Mouse (Mus musculus) heart, embryonic 15.5 days (tissue): ENCODE data around the gene Cry2. TPM values are rescaled to one million over a fixed set of nuclear protein-coding genes. Genes with fewer than 3 reads are reported as not detected.
A peak's percentile ranks its signal among the peaks of the same experiment; 100 is the strongest.

ENCODE experiments used
- ATAC-seq: fragments of 200-750 bp; cut with Nextera tagmentation; replicated peaks from 2 replicates; pipeline ENCODE4 v1.8.0; 2017; ENCODE audit warnings: low read depth, moderate TSS enrichment; ENCODE audit not compliant: insufficient number of reproducible peaks, insufficient read depth, low FRiP score
- H3K27ac ChIP-seq: fragments of 300-500 bp; sonication (generic); 2 replicates; pipeline ENCODE4 v1.5.1; 2015; ENCODE audit warnings: mild to moderate bottlenecking, inconsistent platforms
- H3K27me3 ChIP-seq: fragments of 300-500 bp; sonication (generic); 2 replicates; pipeline ENCODE4 v1.6.1; 2015; ENCODE audit warnings: inconsistent platforms
- H3K36me3 ChIP-seq: fragments of 300-500 bp; sonication (generic); 2 replicates; pipeline ENCODE4 v1.6.1; 2015; ENCODE audit warnings: mild to moderate bottlenecking, inconsistent platforms
- H3K4me1 ChIP-seq: fragments of 300-500 bp; sonication (generic); replicated peaks from 2 replicates; pipeline ENCODE4 v1.6.1; 2015; ENCODE audit warnings: inconsistent platforms
- H3K4me2 ChIP-seq: fragments of 300-500 bp; sonication (generic); 2 replicates; pipeline ENCODE4 v1.6.1; 2015; ENCODE audit warnings: inconsistent platforms, mild to moderate bottlenecking, moderate library complexity
- H3K4me3 ChIP-seq: fragments of 300-500 bp; sonication (generic); 2 replicates; pipeline ENCODE4 v1.5.1; 2015; ENCODE audit warnings: mild to moderate bottlenecking, inconsistent platforms
- H3K9ac ChIP-seq: fragments of 300-500 bp; sonication (generic); 2 replicates; pipeline ENCODE4 v1.6.1; 2015; ENCODE audit warnings: mild to moderate bottlenecking, inconsistent platforms
- H3K9me3 ChIP-seq: fragments of 300-500 bp; sonication (generic); replicated peaks from 2 replicates; pipeline ENCODE4 v1.6.1; 2016; ENCODE audit warnings: inconsistent platforms
- WGBS: fragments of 180-500 bp; shearing (Covaris S2); methylation state at CpG from one replicate; pipeline ENCODE4 v1.1.7; 2015; ENCODE audit warnings: mixed read lengths; 5-methylcytosine and 5-hydroxymethylcytosine counted together
- polyA plus RNA-seq: library from polyadenylated mRNA; unstranded; fragments of >200 nt; fragmentation: Nextera tagmentation; extraction: Ambion mirVana; gene quantifications from 2 replicates; pipeline ENCODE4 v1.2.1, GENCODE M21; 2015

Cry2 gene
- polyA plus RNA-seq, 1 experiment from 2014 or later, result 15.8 TPM

- Histone ChIP-seq H3K36me3 (peaks cover 20% of the 10 kb centered on the region), H3K27me3 (peaks cover 34% of the 10 kb centered on the region), H3K9me3 (no peaks in the 10 kb centered on the region), H3K4me3 (peak overlapping the region; percentile 75), H3K4me1 (peaks cover 35% of the 10 kb centered on the region), H3K27ac (peak overlapping the region; percentile 84), H3K9ac (peak overlapping the region; percentile 73), H3K4me2 (peak overlapping the region; percentile 85)
- peak; percentile 95 for ATAC-seq
- WGBS, result 1% methylated on average over 29 of the region's 29 CpGs
These were observed 58.7 kb downstream of the Cry2 start for GRCm38 (mm10) chr2:92375099-92375623.

GRCm38 (mm10) chr2:92374514-92374913 lies 59.3 kb downstream of the Cry2 start, which contains the start of the genes Pex16 and Large2:
Pex16 (plus strand) TSS chr2:92374676.
Large2 (minus strand) TSS chr2:92374869.
- Histone ChIP-seq H3K27ac (peak within 1 kb of the TSS; percentile 84), H3K4me2 (peak within 1 kb of the TSS; percentile 85), H3K27me3 (peaks cover 40% of the 10 kb centered on the region), H3K4me1 (peaks cover 36% of the 10 kb centered on the region), H3K4me3 (peak within 1 kb of the TSS; percentile 75), H3K36me3 (peaks cover 13% of the 10 kb centered on the region), H3K9ac (peak within 1 kb of the TSS; percentile 73), H3K9me3 (no peaks in the 10 kb centered on the region)
- no peak for ATAC-seq
- 2% methylated on average over 16 of the region's 16 CpGs for whole genome bisulfite sequencing

GRCm38 (mm10) chr2:92373437-92373813 lies 60.4 kb downstream of the Cry2 start:
- no peak for ATAC-seq
- Histone ChIP-seq H3K9me3 (no peaks in the 10 kb centered on the region), H3K27ac (peak overlapping the region; percentile 48; the same call in 1 of the 2 replicates), H3K9ac (no peak overlapping the region), H3K36me3 (0 out of 2 replicates have a peak, but pooled peaks cover 7% of the 10 kb centered on the region), H3K4me3 (no peak overlapping the region), H3K27me3 (peaks cover 51% of the 10 kb centered on the region), H3K4me2 (no peak overlapping the region; the same call in 1 of the 2 replicates), H3K4me1 (peaks cover 36% of the 10 kb centered on the region)
- WGBS, result 76% methylated on average over 11 of the region's 11 CpGs

GRCm38 (mm10) chr2:92372767-92373436 lies 60.9 kb downstream of the Cry2 start:
- no peak overlapping the region for H3K4me3 ChIP-seq
- H3K27me3 ChIP-seq, result peaks cover 55% of the 10 kb centered on the region
- H3K9ac ChIP-seq, result no peak overlapping the region
- H3K4me2 ChIP-seq, result no peak overlapping the region
- H3K9me3 ChIP-seq, result no peaks in the 10 kb centered on the region
- 0 out of 2 replicates have a peak, but pooled peaks cover 2% of the 10 kb centered on the region for H3K36me3 ChIP-seq
- 60% methylated on average over 9 of the region's 9 CpGs for WGBS
- peaks cover 36% of the 10 kb centered on the region for H3K4me1 ChIP-seq
- ATAC-seq, result no peak
- peak overlapping the region; percentile 48; the same call in 1 of the 2 replicates for H3K27ac ChIP-seq

GRCm38 (mm10) chr2:92371971-92372690 lies 61.7 kb downstream of the Cry2 start:
- Histone ChIP-seq H3K9ac (no peak overlapping the region), H3K4me2 (no peak overlapping the region), H3K4me3 (no peak overlapping the region), H3K36me3 (no peaks in the 10 kb centered on the region), H3K4me1 (peaks cover 36% of the 10 kb centered on the region), H3K27me3 (peaks cover 56% of the 10 kb centered on the region), H3K27ac (peak overlapping the region; percentile 48; the same call in 1 of the 2 replicates), H3K9me3 (no peaks in the 10 kb centered on the region)
- no peak for ATAC-seq
- WGBS, result 38% methylated on average over 10 of the region's 10 CpGs

- Histone ChIP-seq H3K4me1 (peaks cover 32% of the 10 kb centered on the region), H3K4me2 (peak overlapping the region; percentile 75), H3K9me3 (no peaks in the 10 kb centered on the region), H3K4me3 (peak overlapping the region; percentile 44), H3K27ac (peak overlapping the region; percentile 3; the same call in 1 of the 2 replicates), H3K27me3 (peaks cover 56% of the 10 kb centered on the region), H3K36me3 (no peaks in the 10 kb centered on the region), H3K9ac (peak overlapping the region; percentile 8; the same call in 1 of the 2 replicates)
- WGBS, result 5% methylated on average over 44 of the region's 45 CpGs
- no peak for ATAC-seq
These were observed 62.7 kb downstream of the Cry2 start for GRCm38 (mm10) chr2:92370821-92371805.

- Histone ChIP-seq H3K27ac (no peak overlapping the region), H3K27me3 (peaks cover 56% of the 10 kb centered on the region), H3K4me1 (peaks cover 26% of the 10 kb centered on the region), H3K4me2 (peak overlapping the region; percentile 75), H3K4me3 (peak overlapping the region; percentile 44), H3K9ac (peak overlapping the region; percentile 8; the same call in 1 of the 2 replicates), H3K9me3 (no peaks in the 10 kb centered on the region), H3K36me3 (no peaks in the 10 kb centered on the region)
- no peak for ATAC-seq
- 10% methylated on average over 19 of the region's 19 CpGs for WGBS
These were observed 63.5 kb downstream of the Cry2 start for GRCm38 (mm10) chr2:92370375-92370774.

- Histone ChIP-seq H3K27me3 (peaks cover 45% of the 10 kb centered on the region), H3K4me3 (no peak overlapping the region), H3K27ac (no peak overlapping the region), H3K9me3 (no peaks in the 10 kb centered on the region), H3K9ac (no peak overlapping the region), H3K4me2 (no peak overlapping the region), H3K36me3 (peaks cover 11% of the 10 kb centered on the region; the same call in 1 of the 2 replicates), H3K4me1 (peaks cover 15% of the 10 kb centered on the region)
- 28% methylated on average over 20 of the region's 20 CpGs for WGBS
- ATAC-seq, result no peak
These were observed 66.3 kb downstream of the Cry2 start for GRCm38 (mm10) chr2:92367383-92368029.

GRCm38 (mm10) chr2:92365568-92365967 lies 68.3 kb downstream of the Cry2 start:
- 86% methylated on average over 10 of the region's 10 CpGs for WGBS
- H3K27me3 ChIP-seq, result peaks cover 26% of the 10 kb centered on the region
- no peak for ATAC-seq

GRCm38 (mm10) chr2:92364086-92364485 lies 69.8 kb downstream of the Cry2 start:
- peaks cover 26% of the 10 kb centered on the region for H3K36me3 ChIP-seq
- no peak overlapping the region for H3K27ac ChIP-seq
- H3K4me2 ChIP-seq, result no peak overlapping the region
- H3K27me3 ChIP-seq, result peaks cover 11% of the 10 kb centered on the region
- H3K9ac ChIP-seq, result no peak overlapping the region
- 87% methylated on average over 4 of the region's 4 CpGs for WGBS
- H3K9me3 ChIP-seq, result no peaks in the 10 kb centered on the region
- no peaks in the 10 kb centered on the region; the same call in 1 of the 2 replicates for H3K4me1 ChIP-seq
- H3K4me3 ChIP-seq, result no peak overlapping the region
- ATAC-seq, result no peak

More at GRCm38 (mm10) chr2:92365568-92365967, 68.3 kb downstream of the Cry2 start:
- H3K27ac ChIP-seq, result no peak overlapping the region
- H3K4me3 ChIP-seq, result no peak overlapping the region
- H3K4me1 ChIP-seq, result peaks cover 5% of the 10 kb centered on the region
- no peak overlapping the region for H3K9ac ChIP-seq
- H3K4me2 ChIP-seq, result no peak overlapping the region
- H3K36me3 ChIP-seq, result peaks cover 12% of the 10 kb centered on the region
- no peaks in the 10 kb centered on the region for H3K9me3 ChIP-seq
